Mouse (Mus musculus): ENCODE measurements around the gene Pea15a. TPM values are rescaled to one million over a fixed set of nuclear protein-coding genes. Genes with fewer than 3 reads are reported as not detected.

Pea15a gene
- total RNA-seq, 2 experiments from 2014 or later, result 20.2 to 33.2 TPM

- DNase-seq (ENCODE audit: low spot score), result no peak
These were observed 25.7 kb downstream of the Pea15a start for GRCm38 (mm10) chr1:172180881-172181280.

- peak; percentile 44 for DNase-seq (ENCODE audit: low spot score)
These were observed 27.5 kb downstream of the Pea15a start for GRCm38 (mm10) chr1:172179102-172179501.

GRCm38 (mm10) chr1:172177791-172178190, 28.8 kb downstream of the Pea15a start:
- no peak for DNase-seq (ENCODE audit: low spot score)

GRCm38 (mm10) chr1:172173181-172173580, 33.4 kb downstream of the Pea15a start:
- no peak for DNase-seq (ENCODE audit: low spot score)

- DNase-seq (ENCODE audit: low spot score), result no peak
These were observed 34.2 kb downstream of the Pea15a start for GRCm38 (mm10) chr1:172172381-172172780.

- no peak for DNase-seq (ENCODE audit: low spot score)
These were observed 36.8 kb downstream of the Pea15a start for GRCm38 (mm10) chr1:172169809-172170208.

GRCm38 (mm10) chr1:172167911-172168310, 38.7 kb downstream of the Pea15a start:
- DNase-seq (ENCODE audit: low spot score), result no peak

- DNase-seq (ENCODE audit: low spot score), result no peak
These were observed 43.6 kb downstream of the Pea15a start for GRCm38 (mm10) chr1:172162959-172163358.

GRCm38 (mm10) chr1:172162009-172162408, 44.6 kb downstream of the Pea15a start:
- peak; percentile 47 for DNase-seq (ENCODE audit: low spot score)

- no peak for DNase-seq (ENCODE audit: low spot score)
These were observed 46.1 kb downstream of the Pea15a start for GRCm38 (mm10) chr1:172160508-172160907.

GRCm38 (mm10) chr1:172159970-172160369, 46.6 kb downstream of the Pea15a start:
- DNase-seq (ENCODE audit: low spot score), result no peak

GRCm38 (mm10) chr1:172155518-172155917, 51.1 kb downstream of the Pea15a start:
- DNase-seq (ENCODE audit: low spot score), result no peak

- DNase-seq (ENCODE audit: low spot score), result no peak
These were observed 52.1 kb downstream of the Pea15a start for GRCm38 (mm10) chr1:172154536-172154935.

GRCm38 (mm10) chr1:172148955-172149815, 57.4 kb downstream of the Pea15a start:
- DNase-seq (ENCODE audit: low spot score), result no peak

- DNase-seq (ENCODE audit: low spot score), result peak; percentile 64
These were observed 58.2 kb downstream of the Pea15a start for GRCm38 (mm10) chr1:172148279-172148954.

- DNase-seq (ENCODE audit: low spot score), result peak; percentile 98
These were observed 58.7 kb downstream of the Pea15a start, which contains the start of gene Dcaf8 for GRCm38 (mm10) chr1:172147835-172148278. TSS of gene Dcaf8 (plus strand) at chr1:172148084.

Other genes with a start within 250 kb of the Pea15a start
- gene Vangl2, start 178.4 kb downstream of the Pea15a start, total RNA-seq (2021), result under 1 TPM; 0.34 to 0.55 TPM
- gene Nhlh1, start 149.2 kb downstream of the Pea15a start, total RNA-seq (2021), result not detected
- 10 to 100 TPM; 85.8 to 86.6 TPM for gene Copa, start 124.3 kb downstream of the Pea15a start, total RNA-seq (2021)
- 10 to 100 TPM; 24.7 to 24.8 TPM for gene Ncstn, start 124.0 kb downstream of the Pea15a start, total RNA-seq (2021)
- gene Pex19, start 80.0 kb downstream of the Pea15a start, total RNA-seq (2021), result 10 to 100 TPM; 74.8 to 76.0 TPM
- 100 to 1,000 TPM; 192 to 193 TPM for gene Dcaf8, start 58.7 kb downstream of the Pea15a start, total RNA-seq (2021)
- gene Casq1, start 13.1 kb upstream of the Pea15a start, total RNA-seq (2021), result 1,000 to 10,000 TPM; 2,670 to 3,214 TPM
- gene Atp1a4, start 51.6 kb upstream of the Pea15a start, total RNA-seq (2021), result under 1 TPM; 0.40 to 0.43 TPM
- gene Igsf8, start 54.8 kb upstream of the Pea15a start, total RNA-seq (2021), result 10 to 100 TPM in 1 of 2 experiments, 1 to 10 TPM in 1; 7.6 to 10.6 TPM
- gene Atp1a2, start 91.3 kb upstream of the Pea15a start, total RNA-seq (2021), result 1,000 to 10,000 TPM in 1 of 2 experiments, 100 to 1,000 TPM in 1; 896 to 1,049 TPM
- not detected for gene Kcnj9, start 122.5 kb upstream of the Pea15a start, total RNA-seq (2021)
- under 1 TPM; 0.05 to 0.17 TPM for gene Kcnj10, start 134.4 kb upstream of the Pea15a start, total RNA-seq (2021)
- 1 to 10 TPM; 3.0 to 3.3 TPM for gene Pigm, start 169.7 kb upstream of the Pea15a start, total RNA-seq (2021)

All from gastrocnemius, adult 18-20 months (tissue).